Mouse (Mus musculus): Measurements from ENCODE around the gene Ranbp10.

GRCm38 (mm10) chr8:105750606-105751005 lies 76.5 kb downstream of the Ranbp10 start:
- TF ChIP-seq GATA1 (IDR thresholded peaks at IDR 0.05; ENCODE audit: low read length) = no peak
- no peak for TF ChIP-seq TAL1 (IDR thresholded peaks at IDR 0.05; ENCODE audit: low read length)

All from erythroblast, embryonic 14.5 days (primary cell).